In genomic region chr16:11845309-11845708, GRCm38 (mm10) we compare ENCODE assay signal across 15 mouse cellular contexts.
"Had no signal": no experiment of that assay in that cellular context is flagged by ENCODE, and none has a peak within 500 bp of the region (broad histone marks: within the 10 kb centered on the region; RNA-seq: fewer than 3 reads in every experiment).

No protein-coding gene starts in this region.

- H3K27ac ChIP-seq: kidney, postnatal 0 days; limb, embryonic 12.5 days; liver, embryonic 13.5 days had no signal

- H3K4me3 ChIP-seq: limb, embryonic 12.5 days; liver, embryonic 13.5 days had no signal

- H3K4me1 ChIP-seq: liver, embryonic 13.5 days had no signal

- H3K9me3 ChIP-seq: liver, embryonic 13.5 days had no signal

- DNase-seq: kidney, adult 8-10 months; kidney, postnatal 36 days; liver; liver, embryonic 13.5 days; lung, adult 2 months; lung, postnatal 36 days; retina, postnatal 1 day; right cerebral cortex, postnatal 4 days; spleen, adult 18-20 months; thymus, adult 18-20 months; thymus, postnatal 14 days had no signal

- H3K36me3 ChIP-seq: liver, embryonic 13.5 days had no signal

- H3K4me2 ChIP-seq: limb, embryonic 12.5 days; liver, embryonic 13.5 days had no signal

- H3K27me3 ChIP-seq: limb, embryonic 12.5 days; liver, embryonic 13.5 days had no signal

- H3K9ac ChIP-seq: limb, embryonic 12.5 days; liver, embryonic 13.5 days had no signal

- ATAC-seq: intestine, postnatal 0 days; lung, postnatal 0 days had no signal
